Mouse (Mus musculus) bone marrow, adult 2 months (tissue): ENCODE results near the gene Usp6nl.

Source experiments
- CTCF ChIP-seq: fragments of 200-500 bp; IDR thresholded peaks from 2 replicates; pipeline ENCODE4 v1.5.1; 2011; ENCODE audit warnings: low read length, control low read depth; ENCODE audit not compliant: control insufficient read depth, insufficient read depth
- POLR2A ChIP-seq: fragments of 200-500 bp; IDR thresholded peaks from 2 replicates; pipeline ENCODE4 v1.6.1; 2011; ENCODE audit warnings: low read depth, mild to moderate bottlenecking, control low read depth, low read length, borderline replicate concordance; ENCODE audit not compliant: control insufficient read depth

GRCm38 (mm10) chr2:6413723-6414122 is 91.3 kb downstream of the Usp6nl start:
- TF ChIP-seq CTCF (no peak), POLR2A (no peak)
